Mouse (Mus musculus): ENCODE measurements around the gene Myl6. TPM values are rescaled to one million over a fixed set of nuclear protein-coding genes. Genes with fewer than 3 reads are reported as not detected.

Myl6 gene
- total and polyA plus RNA-seq, 3 experiments = 366 to 560 (median 555) TPM

- in situ Hi-C loops (cut with MboI; ENCODE audit: low pct_ligation_motif_present, low pct_unique_long_range_greater_than_20kb, low sequenced_read_pairs) (no loop called here), dilution Hi-C loops (cut with MboI; ENCODE audit: extremely low pct_ligation_motif_present, extremely low pct_unique_long_range_greater_than_20kb, low sequenced_read_pairs) (no loop called here)
- no peaks in the 10 kb centered on the region for H3K27me3 ChIP-seq (replicated peaks)
- peaks cover 12 to 43% of the 10 kb centered on the region in 2 experiments; a peak in 3 of 4 replicates for H3K4me1 ChIP-seq (ENCODE audit: control insufficient read depth in 1 of 2, insufficient read depth in 2 of 2)
- H3K79me2 ChIP-seq (replicated peaks; ENCODE audit: control insufficient read depth, extremely low read depth, insufficient read depth, poor library complexity, severe bottlenecking) = peaks cover 20% of the 10 kb centered on the region
- H3K4me3 ChIP-seq (replicated peaks in 1 of 3; ENCODE audit: low read depth in 2 of 3, low read length in 2 of 3, poor library complexity in 1 of 3) = peak overlapping the region; percentile 73 to 93 (median 76)
- H3K27ac ChIP-seq (ENCODE audit: insufficient read depth, low read depth) = peak overlapping the region; percentile 51; the same call in 1 of the 2 replicates
- peak overlapping the region; percentile 90 for H3K9ac ChIP-seq (ENCODE audit: insufficient read depth, low read depth)
- H3K9me3 ChIP-seq (replicated peaks; ENCODE audit: low read length) = no peaks in the 10 kb centered on the region
- peak; percentile 26 for DNase-seq (ENCODE audit: extremely low read depth)
- H3K4me2 ChIP-seq (ENCODE audit: insufficient read depth, low read depth, poor library complexity, severe bottlenecking) = peak overlapping the region; percentile 95
- TF ChIP-seq MAZ (IDR thresholded peaks at IDR 0.05; ENCODE audit: low read depth, low read length) (0 out of 2 replicates have a peak, but pooled peaks have one; percentile 24), CHD1 (IDR thresholded peaks at IDR 0.05; ENCODE audit: low read depth, low read length) (no peak), ELF1 (IDR thresholded peaks at IDR 0.05; ENCODE audit: low read depth, low read length) (no peak), IRF4 (IDR thresholded peaks at IDR 0.05; ENCODE audit: low read depth, low read length) (0 out of 2 replicates have a peak, but pooled peaks have one; percentile 19), ZKSCAN1 (IDR thresholded peaks at IDR 0.05; ENCODE audit: borderline replicate concordance, low read depth, low read length) (no peak), MEF2A (IDR thresholded peaks at IDR 0.05; ENCODE audit: borderline replicate concordance, low read depth, low read length) (0 out of 2 replicates have a peak, but pooled peaks have one; percentile 20), ETS1 (conservative IDR thresholded peaks at IDR 0.05; ENCODE audit: low read depth, low read length) (0 out of 2 replicates have a peak, but pooled peaks have one; percentile 6), ZNF384 (IDR thresholded peaks at IDR 0.05; ENCODE audit: low read depth, low read length) (peak; percentile 88), CTCF (conservative IDR thresholded peaks at IDR 0.05 in 1 of 2, IDR thresholded peaks at IDR 0.05 in 1 of 2; ENCODE audit: low read depth in 2 of 2, low read length in 2 of 2) (peak; percentile 19 to 24; a peak in 1 of 4 replicates)
- H3K36me3 ChIP-seq (replicated peaks in 1 of 2; ENCODE audit: control insufficient read depth in 1 of 2, insufficient read depth in 1 of 2, low read length in 1 of 2) = peaks cover 21 to 25% of the 10 kb centered on the region in 2 experiments
Observed at GRCm38 (mm10) chr10:128495270-128495669, 1.3 kb upstream of the Myl6 start.

GRCm38 (mm10) chr10:128494667-128495245 lies 811 bp upstream of the Myl6 start:
- in situ Hi-C loops (cut with MboI; ENCODE audit: low pct_ligation_motif_present, low pct_unique_long_range_greater_than_20kb, low sequenced_read_pairs) = no loop called here
- Histone ChIP-seq H3K27me3 (replicated peaks) (no peaks in the 10 kb centered on the region), H3K36me3 (replicated peaks in 1 of 2; ENCODE audit: control insufficient read depth in 1 of 2, insufficient read depth in 1 of 2, low read length in 1 of 2) (peaks cover 24 to 30% of the 10 kb centered on the region in 2 experiments), H3K4me3 (replicated peaks in 1 of 3; ENCODE audit: low read depth in 2 of 3, low read length in 2 of 3, poor library complexity in 1 of 3) (peak overlapping the region; percentile 73 to 93 (median 76)), H3K4me2 (ENCODE audit: insufficient read depth, low read depth, poor library complexity, severe bottlenecking) (peak overlapping the region; percentile 95), H3K9me3 (replicated peaks; ENCODE audit: low read length) (no peaks in the 10 kb centered on the region), H3K27ac (ENCODE audit: insufficient read depth, low read depth) (peak overlapping the region; percentile 51), H3K79me2 (replicated peaks; ENCODE audit: control insufficient read depth, extremely low read depth, insufficient read depth, poor library complexity, severe bottlenecking) (peaks cover 20% of the 10 kb centered on the region), H3K9ac (ENCODE audit: insufficient read depth, low read depth) (peak overlapping the region; percentile 90), H3K4me1 (ENCODE audit: control insufficient read depth in 1 of 2, insufficient read depth in 2 of 2) (peaks cover 12 to 40% of the 10 kb centered on the region in 2 experiments; a peak in 3 of 4 replicates)
- TF ChIP-seq ZMIZ1 (IDR thresholded peaks at IDR 0.05; ENCODE audit: low read depth, low read length) (no peak), TCF12 (IDR thresholded peaks at IDR 0.05; ENCODE audit: low read depth, low read length) (no peak), CHD1 (IDR thresholded peaks at IDR 0.05; ENCODE audit: low read depth, low read length) (0 out of 2 replicates have a peak, but pooled peaks have one; percentile 16)
- dilution Hi-C loops (cut with MboI; ENCODE audit: extremely low pct_ligation_motif_present, extremely low pct_unique_long_range_greater_than_20kb, low sequenced_read_pairs) = no loop called here
- DNase-seq (ENCODE audit: extremely low read depth) = no peak

- peak overlapping the region; percentile 76 to 100 (median 90) for H3K4me3 ChIP-seq (replicated peaks in 1 of 3; ENCODE audit: low read depth in 2 of 3, low read length in 2 of 3, poor library complexity in 1 of 3)
- in situ Hi-C loops (cut with MboI; ENCODE audit: low pct_ligation_motif_present, low pct_unique_long_range_greater_than_20kb, low sequenced_read_pairs) (no loop called here), dilution Hi-C loops (cut with MboI; ENCODE audit: extremely low pct_ligation_motif_present, extremely low pct_unique_long_range_greater_than_20kb, low sequenced_read_pairs) (no loop called here)
- H3K9ac ChIP-seq (ENCODE audit: insufficient read depth, low read depth) = peak overlapping the region; percentile 90
- peaks cover 37 to 44% of the 10 kb centered on the region in 2 experiments for H3K36me3 ChIP-seq (replicated peaks in 1 of 2; ENCODE audit: control insufficient read depth in 1 of 2, insufficient read depth in 1 of 2, low read length in 1 of 2)
- TF ChIP-seq NELFE (IDR thresholded peaks at IDR 0.05; ENCODE audit: low read depth, low read length) (no peak), POLR2AphosphoS2 (IDR thresholded peaks at IDR 0.05; ENCODE audit: low read depth, low read length) (peak; percentile 3; the same call in 1 of the 2 replicates)
- H3K27me3 ChIP-seq (replicated peaks) = no peaks in the 10 kb centered on the region
- H3K27ac ChIP-seq (ENCODE audit: insufficient read depth, low read depth) = peak overlapping the region; percentile 19; the same call in 1 of the 2 replicates
- no peaks in the 10 kb centered on the region for H3K9me3 ChIP-seq (replicated peaks; ENCODE audit: low read length)
- peaks cover 20% of the 10 kb centered on the region for H3K79me2 ChIP-seq (replicated peaks; ENCODE audit: control insufficient read depth, extremely low read depth, insufficient read depth, poor library complexity, severe bottlenecking)
- peaks cover 12 to 38% of the 10 kb centered on the region in 2 experiments; a peak in 3 of 4 replicates for H3K4me1 ChIP-seq (ENCODE audit: control insufficient read depth in 1 of 2, insufficient read depth in 2 of 2)
- DNase-seq (ENCODE audit: extremely low read depth) = no peak
- peak overlapping the region; percentile 67 for H3K4me2 ChIP-seq (ENCODE audit: insufficient read depth, low read depth, poor library complexity, severe bottlenecking)
Observed at GRCm38 (mm10) chr10:128493319-128493694, 638 bp downstream of the Myl6 start.

All from CH12.LX (cell line).